In genomic region chr2:152827321-152828010, GRCm38 (mm10) we compare ENCODE assay signal across 9 mouse cellular contexts. TPM values are rescaled to one million over a fixed set of nuclear protein-coding genes. Genes with fewer than 3 reads are reported as not detected.
DNase-seq lines count a peak whose midpoint lies in the region; ATAC-seq and TF ChIP-seq lines count a peak whose summit lies in the region.
"Had no signal": no experiment of that assay in that cellular context is flagged by ENCODE, and none has a peak within 500 bp of the region (broad histone marks: within the 10 kb centered on the region; RNA-seq: fewer than 3 reads in every experiment).

No protein-coding gene starts in this region.

- no peaks in the 10 kb centered on the region for H3K9me3 ChIP-seq in heart, embryonic 10.5 days
- no peaks in the 10 kb centered on the region for H3K9me3 ChIP-seq in ES-Bruce4 (replicated peaks; ENCODE audit: control insufficient read depth, insufficient read depth, low read length, poor library complexity, severe bottlenecking)
- no peaks in the 10 kb centered on the region for H3K9me3 ChIP-seq in heart, postnatal 0 days (replicated peaks; ENCODE audit: control insufficient read depth, low read length)

- TF ChIP-seq CTCF in ES-Bruce4 (IDR thresholded peaks at IDR 0.05; ENCODE audit: low read depth, low read length) = no peak
- TF ChIP-seq CTCF in heart, postnatal 0 days (IDR thresholded peaks at IDR 0.05; ENCODE audit: low read depth) = no peak
- no peak for TF ChIP-seq CTCF in lung, adult 2 months (IDR thresholded peaks at IDR 0.05; ENCODE audit: insufficient read depth, low read length)

- DNase-seq in heart, embryonic 10.5 days (ENCODE audit: low spot score) = no peak
- no peak for DNase-seq in heart, postnatal 25 days (ENCODE audit: low spot score)
- DNase-seq in heart, postnatal 0 days (ENCODE audit: low spot score) = no peak
- peak; percentile 60 for DNase-seq in lung, adult 2 months
- no peak for DNase-seq in right cerebral cortex, postnatal 25 days
- DNase-seq in right cerebral cortex, adult 2 months (ENCODE audit: low spot score in 2 of 2) = no peak
- no peak for DNase-seq in cerebellum, postnatal 25 days

- ATAC-seq in heart, postnatal 0 days (ENCODE audit: insufficient read depth, low read depth) = no peak

- no peak for TF ChIP-seq POLR2A in ES-Bruce4 (IDR thresholded peaks at IDR 0.05; ENCODE audit: insufficient read depth, low read length)
- TF ChIP-seq POLR2A in lung, adult 2 months (IDR thresholded peaks at IDR 0.05; ENCODE audit: borderline replicate concordance, extremely low read depth, low read depth, low read length) = 0 out of 2 replicates have a peak, but pooled peaks have one; percentile 2

- no peaks in the 10 kb centered on the region for H3K27me3 ChIP-seq in heart, embryonic 10.5 days (ENCODE audit: insufficient read depth, poor library complexity, severe bottlenecking)
- H3K27me3 ChIP-seq in ES-Bruce4 (ENCODE audit: control insufficient read depth, insufficient read depth, low read length, poor library complexity, severe bottlenecking) = no peaks in the 10 kb centered on the region
- no peaks in the 10 kb centered on the region for H3K27me3 ChIP-seq in heart, postnatal 0 days (ENCODE audit: control insufficient read depth, insufficient read depth, low read length)
- H3K27me3 ChIP-seq: Patski had no signal

- WGBS in heart, embryonic 10.5 days = 70% methylated on average over 8 of the region's 8 CpGs
- WGBS in heart, postnatal 0 days = 63% methylated on average over 8 of the region's 8 CpGs
- 35% methylated on average over 8 of the region's 8 CpGs for WGBS in lung, adult 2 months

- H3K4me1 ChIP-seq in heart, embryonic 10.5 days = peaks cover 57% of the 10 kb centered on the region
- H3K4me1 ChIP-seq in ES-Bruce4 (ENCODE audit: control insufficient read depth, insufficient read depth, low read length) = peaks cover 16% of the 10 kb centered on the region
- peaks cover 38% of the 10 kb centered on the region for H3K4me1 ChIP-seq in heart, postnatal 0 days (ENCODE audit: control insufficient read depth, insufficient read depth)
- H3K4me1 ChIP-seq in lung, adult 2 months (ENCODE audit: control insufficient read depth, insufficient read depth, low read length) = peaks cover 34% of the 10 kb centered on the region

- TF ChIP-seq EP300 in ES-Bruce4 (IDR thresholded peaks at IDR 0.05; ENCODE audit: insufficient read depth, low read depth, low read length) = no peak
- TF ChIP-seq EP300 in heart, postnatal 0 days (IDR thresholded peaks at IDR 0.05; ENCODE audit: low read depth) = no peak

- peak overlapping the region; percentile 79 for H3K4me3 ChIP-seq in heart, embryonic 10.5 days
- no peak overlapping the region for H3K4me3 ChIP-seq in ES-Bruce4 (ENCODE audit: low read depth, low read length)
- H3K4me3 ChIP-seq in heart, postnatal 0 days (ENCODE audit: low read depth, low read length) = peak overlapping the region; percentile 67
- peak overlapping the region; percentile 98 for H3K4me3 ChIP-seq in lung, adult 2 months (replicated peaks; ENCODE audit: extremely low read depth, low read depth, low read length)

- peaks cover 14% of the 10 kb centered on the region; the same call in 1 of the 2 replicates for H3K36me3 ChIP-seq in heart, embryonic 10.5 days
- peaks cover 2% of the 10 kb centered on the region for H3K36me3 ChIP-seq in ES-Bruce4 (ENCODE audit: control insufficient read depth, insufficient read depth, low read length, poor library complexity, severe bottlenecking)
- peaks cover 27% of the 10 kb centered on the region for H3K36me3 ChIP-seq in heart, postnatal 0 days (replicated peaks; ENCODE audit: control insufficient read depth, insufficient read depth, low read length)

- no peak overlapping the region for H3K9ac ChIP-seq in ES-Bruce4 (ENCODE audit: low read depth, poor library complexity, severe bottlenecking)
- H3K9ac ChIP-seq in heart, postnatal 0 days (replicated peaks; ENCODE audit: low read depth, low read length) = peak overlapping the region; percentile 75; the same call in 1 of the 2 replicates

- H3K4me2 ChIP-seq in heart, postnatal 0 days (ENCODE audit: low read depth, low read length) = peak overlapping the region; percentile 71

- intact Hi-C loops in heart, postnatal 25 days (cut with DNase I) = no loop called here

- peak overlapping the region; percentile 99 for H3K27ac ChIP-seq in heart, embryonic 10.5 days
- peak overlapping the region; percentile 91 for H3K27ac ChIP-seq in ES-Bruce4 (ENCODE audit: insufficient read depth, low read length)
- H3K27ac ChIP-seq in heart, postnatal 0 days (ENCODE audit: low read depth) = peak overlapping the region; percentile 93; the same call in 1 of the 2 replicates

RNA-seq across cellular contexts. Expression of gene Bcl2l1, which starts 4.1 kb away (rescaled TPM):
- 72.8 and 76.2 TPM in 2 replicates for polyA plus RNA-seq in heart, embryonic 10.5 days (2016; fragmentation: Nextera tagmentation; extraction: Ambion mirVana)
- total RNA-seq in heart, postnatal 25 days (2021) = 10 to 100 TPM; 58.6 to 59.0 TPM
- 108 TPM in 2 replicates for polyA plus RNA-seq in ES-Bruce4 (2011; ENCODE audit: insufficient read depth, insufficient read length, low read depth, missing spikeins)
- 60.9 and 75.6 TPM in 2 replicates for total RNA-seq in heart, postnatal 0 days (2014; rRNA removed; ENCODE audit: low replicate concordance)
- 34.5 and 35.0 TPM in 2 replicates for polyA plus RNA-seq in heart, postnatal 0 days (2015; fragmentation: Nextera tagmentation; extraction: Ambion mirVana)
- polyA plus RNA-seq in lung, adult 2 months (2012; rRNA removed) = 113 and 118 TPM in 2 replicates

RNA-seq across cellular contexts. Expression of gene Tpx2, which starts 20.3 kb away (rescaled TPM):
- polyA plus RNA-seq in heart, embryonic 10.5 days (2016; fragmentation: Nextera tagmentation; extraction: Ambion mirVana) = 74.7 and 97.0 TPM in 2 replicates
- total RNA-seq in heart, postnatal 25 days (2021) = 1 to 10 TPM; 1.5 to 1.6 TPM
- polyA plus RNA-seq in ES-Bruce4 (2011; ENCODE audit: insufficient read depth, insufficient read length, low read depth, missing spikeins) = 183 TPM in 2 replicates
- total RNA-seq in heart, postnatal 0 days (2014; rRNA removed; ENCODE audit: low replicate concordance) = 8.1 and 13.6 TPM in 2 replicates
- 15.0 and 15.1 TPM in 2 replicates for polyA plus RNA-seq in heart, postnatal 0 days (2015; fragmentation: Nextera tagmentation; extraction: Ambion mirVana)
- 0.63 and 0.77 TPM in 2 replicates for polyA plus RNA-seq in lung, adult 2 months (2012; rRNA removed)
